Mouse (Mus musculus) liver, embryonic 13.5 days (tissue): ENCODE results near the gene Tet3. TPM values are rescaled to one million over a fixed set of nuclear protein-coding genes. Genes with fewer than 3 reads are reported as not detected.

Experiments used
- ATAC-seq: fragments of 200-750 bp; cut with Nextera tagmentation; 2 replicates; pipeline ENCODE4 v1.8.0; 2017; ENCODE audit warnings: low read depth, mild to moderate bottlenecking, moderate number of reproducible peaks, moderate library complexity
- DNase-seq: peaks from one replicate; pipeline ENCODE4 v3.0.0; 2022
- H3K27ac ChIP-seq: fragments of 300-500 bp; sonication (generic); 2 replicates; pipeline ENCODE4 v1.5.1; 2015; ENCODE audit warnings: moderate library complexity, mild to moderate bottlenecking, inconsistent platforms
- H3K27me3 ChIP-seq: fragments of 300-500 bp; sonication (generic); 2 replicates; pipeline ENCODE4 v1.6.1; 2015; ENCODE audit warnings: mild to moderate bottlenecking, inconsistent platforms
- H3K36me3 ChIP-seq: fragments of 300-500 bp; sonication (generic); 2 replicates; pipeline ENCODE4 v1.6.1; 2015; ENCODE audit warnings: mild to moderate bottlenecking, inconsistent platforms
- H3K4me1 ChIP-seq: fragments of 300-500 bp; sonication (generic); replicated peaks from 2 replicates; pipeline ENCODE4 v1.6.1; 2015; ENCODE audit warnings: inconsistent platforms
- H3K4me2 ChIP-seq: fragments of 300-500 bp; sonication (generic); 2 replicates; pipeline ENCODE4 v1.6.1; 2015; ENCODE audit warnings: inconsistent platforms, mild to moderate bottlenecking, moderate library complexity
- H3K4me3 ChIP-seq: fragments of 300-500 bp; sonication (generic); replicated peaks from 2 replicates; pipeline ENCODE4 v1.5.1; 2015; ENCODE audit warnings: mild to moderate bottlenecking, inconsistent platforms
- H3K9ac ChIP-seq: fragments of 300-500 bp; sonication (generic); 2 replicates; pipeline ENCODE4 v1.6.1; 2015; ENCODE audit warnings: mild to moderate bottlenecking, inconsistent platforms
- H3K9me3 ChIP-seq: fragments of 300-500 bp; sonication (generic); replicated peaks from 2 replicates; pipeline ENCODE4 v1.6.1; 2016; ENCODE audit warnings: inconsistent platforms
- WGBS: fragments of 180-500 bp; shearing (Covaris S2); methylation state at CpG from one replicate; pipeline ENCODE4 v1.1.7; 2015; ENCODE audit not compliant: insufficient replicate concordance; 5-methylcytosine and 5-hydroxymethylcytosine counted together
- polyA plus RNA-seq: library from polyadenylated mRNA; unstranded; fragments of >200 nt; fragmentation: Nextera tagmentation; extraction: Ambion mirVana; gene quantifications from 2 replicates; pipeline ENCODE4 v1.2.1, GENCODE M21; 2015

The Tet3 gene
- polyA plus RNA-seq, 1 experiment from 2014 or later, result 10.4 TPM

- H3K27ac ChIP-seq, result no peak overlapping the region
- no peaks in the 10 kb centered on the region for H3K9me3 ChIP-seq
- ATAC-seq (no peak), DNase-seq (no peak)
- H3K27me3 ChIP-seq, result no peaks in the 10 kb centered on the region
- peaks cover 16% of the 10 kb centered on the region; the same call in 1 of the 2 replicates for H3K36me3 ChIP-seq
- peaks cover 15% of the 10 kb centered on the region for H3K4me1 ChIP-seq
- H3K4me3 ChIP-seq, result no peak overlapping the region
- 81% methylated on average over 9 of the region's 9 CpGs for WGBS
- H3K4me2 ChIP-seq, result no peak overlapping the region
- H3K9ac ChIP-seq, result no peak overlapping the region
Measured at GRCm38 (mm10) chr6:83496009-83496752, 37.3 kb upstream of the Tet3 start.

- Histone ChIP-seq H3K4me3 (no peak overlapping the region), H3K9ac (no peak overlapping the region), H3K4me1 (peaks cover 3% of the 10 kb centered on the region; the same call in 1 of the 2 replicates), H3K4me2 (no peak overlapping the region), H3K27me3 (no peaks in the 10 kb centered on the region), H3K9me3 (no peaks in the 10 kb centered on the region), H3K36me3 (peaks cover 38% of the 10 kb centered on the region), H3K27ac (no peak overlapping the region)
- DNase-seq, result no peak
- 18% methylated on average over 4 of the region's 4 CpGs for WGBS
- ATAC-seq, result no peak
Measured at GRCm38 (mm10) chr6:83490622-83491021, 31.7 kb upstream of the Tet3 start.

- Histone ChIP-seq H3K4me2 (no peak overlapping the region), H3K4me1 (peaks cover 3% of the 10 kb centered on the region; the same call in 1 of the 2 replicates), H3K9ac (no peak overlapping the region), H3K4me3 (no peak overlapping the region), H3K27me3 (no peaks in the 10 kb centered on the region), H3K9me3 (no peaks in the 10 kb centered on the region), H3K27ac (no peak overlapping the region), H3K36me3 (peaks cover 51% of the 10 kb centered on the region)
- WGBS, result 76% methylated on average over 5 of the region's 5 CpGs
- ATAC-seq, result no peak
- no peak for DNase-seq
Measured at GRCm38 (mm10) chr6:83488200-83488599, 29.3 kb upstream of the Tet3 start.

GRCm38 (mm10) chr6:83487298-83487697 is 28.4 kb upstream of the Tet3 start:
- ATAC-seq, result peak; percentile 20; the same call in 1 of the 2 replicates
- Histone ChIP-seq H3K4me1 (peaks cover 11% of the 10 kb centered on the region), H3K36me3 (peaks cover 51% of the 10 kb centered on the region), H3K9ac (no peak overlapping the region), H3K27ac (no peak overlapping the region), H3K9me3 (no peaks in the 10 kb centered on the region), H3K27me3 (no peaks in the 10 kb centered on the region), H3K4me2 (no peak overlapping the region), H3K4me3 (no peak overlapping the region)
- no peak for DNase-seq
- WGBS, result 73% methylated on average over 4 of the region's 4 CpGs

GRCm38 (mm10) chr6:83485854-83486253 is 27.0 kb upstream of the Tet3 start:
- ATAC-seq, result no peak
- Histone ChIP-seq H3K27me3 (no peaks in the 10 kb centered on the region), H3K9me3 (no peaks in the 10 kb centered on the region), H3K27ac (no peak overlapping the region), H3K4me2 (no peak overlapping the region), H3K4me1 (peaks cover 16% of the 10 kb centered on the region), H3K4me3 (no peak overlapping the region), H3K9ac (no peak overlapping the region), H3K36me3 (peaks cover 62% of the 10 kb centered on the region)
- 74% methylated on average over 4 of the region's 4 CpGs for WGBS
- DNase-seq, result no peak

GRCm38 (mm10) chr6:83483776-83484175 is 24.9 kb upstream of the Tet3 start:
- WGBS, result 86% methylated on average over 7 of the region's 7 CpGs
- no peak overlapping the region for H3K9ac ChIP-seq
- ATAC-seq, result no peak
- no peak overlapping the region for H3K4me3 ChIP-seq
- H3K4me1 ChIP-seq, result peaks cover 16% of the 10 kb centered on the region
- DNase-seq, result no peak
- no peak overlapping the region for H3K4me2 ChIP-seq
- no peaks in the 10 kb centered on the region for H3K9me3 ChIP-seq
- H3K27ac ChIP-seq, result no peak overlapping the region
- peaks cover 68% of the 10 kb centered on the region for H3K36me3 ChIP-seq
- no peaks in the 10 kb centered on the region for H3K27me3 ChIP-seq

GRCm38 (mm10) chr6:83482418-83483085 is 23.7 kb upstream of the Tet3 start:
- 34% methylated on average over 10 of the region's 10 CpGs for WGBS
- Histone ChIP-seq H3K27ac (no peak overlapping the region), H3K36me3 (peaks cover 62% of the 10 kb centered on the region), H3K9ac (no peak overlapping the region), H3K9me3 (no peaks in the 10 kb centered on the region), H3K4me1 (peaks cover 12% of the 10 kb centered on the region), H3K27me3 (no peaks in the 10 kb centered on the region), H3K4me3 (no peak overlapping the region), H3K4me2 (no peak overlapping the region)
- DNase-seq (no peak), ATAC-seq (0 out of 2 replicates have a peak, but pooled peaks have one; percentile 20)

- H3K27me3 ChIP-seq, result no peaks in the 10 kb centered on the region
- no peaks in the 10 kb centered on the region for H3K9me3 ChIP-seq
- H3K27ac ChIP-seq, result no peak overlapping the region
- H3K4me1 ChIP-seq, result peaks cover 12% of the 10 kb centered on the region
- no peak overlapping the region for H3K9ac ChIP-seq
- no peak for DNase-seq
- ATAC-seq, result no peak
- peaks cover 41% of the 10 kb centered on the region for H3K36me3 ChIP-seq
- WGBS, result 76% methylated on average over 6 of the region's 6 CpGs
- H3K4me2 ChIP-seq, result no peak overlapping the region
- no peak overlapping the region for H3K4me3 ChIP-seq
Measured at GRCm38 (mm10) chr6:83480019-83480655, 21.3 kb upstream of the Tet3 start.

GRCm38 (mm10) chr6:83479193-83479592 is 20.3 kb upstream of the Tet3 start:
- Histone ChIP-seq H3K9me3 (no peaks in the 10 kb centered on the region), H3K4me1 (peaks cover 12% of the 10 kb centered on the region), H3K27me3 (no peaks in the 10 kb centered on the region), H3K9ac (no peak overlapping the region), H3K27ac (no peak overlapping the region), H3K36me3 (peaks cover 34% of the 10 kb centered on the region), H3K4me2 (no peak overlapping the region), H3K4me3 (no peak overlapping the region)
- DNase-seq (no peak), ATAC-seq (no peak)
- 51% methylated on average over 2 of the region's 2 CpGs for WGBS

- no peak for DNase-seq
- no peak overlapping the region for H3K27ac ChIP-seq
- no peak overlapping the region for H3K9ac ChIP-seq
- WGBS, result 82% methylated on average over 7 of the region's 7 CpGs
- H3K4me1 ChIP-seq, result peaks cover 12% of the 10 kb centered on the region
- ATAC-seq, result no peak
- H3K36me3 ChIP-seq, result peaks cover 31% of the 10 kb centered on the region
- no peak overlapping the region for H3K4me3 ChIP-seq
- H3K9me3 ChIP-seq, result no peaks in the 10 kb centered on the region
- H3K4me2 ChIP-seq, result no peak overlapping the region
- H3K27me3 ChIP-seq, result no peaks in the 10 kb centered on the region
Measured at GRCm38 (mm10) chr6:83478628-83479027, 19.7 kb upstream of the Tet3 start.

- H3K9ac ChIP-seq, result no peak overlapping the region
- H3K9me3 ChIP-seq, result no peaks in the 10 kb centered on the region
- ATAC-seq (no peak), DNase-seq (no peak)
- H3K4me2 ChIP-seq, result no peak overlapping the region
- H3K4me1 ChIP-seq, result peaks cover 12% of the 10 kb centered on the region
- H3K4me3 ChIP-seq, result no peak overlapping the region
- 59% methylated on average over 4 of the region's 4 CpGs for WGBS
- H3K27ac ChIP-seq, result no peak overlapping the region
- H3K27me3 ChIP-seq, result no peaks in the 10 kb centered on the region
- peaks cover 31% of the 10 kb centered on the region for H3K36me3 ChIP-seq
Measured at GRCm38 (mm10) chr6:83478217-83478616, 19.3 kb upstream of the Tet3 start.
